In genomic region chr6:9124321-9124914, GRCm38 (mm10) we compare ENCODE assay signal across 21 mouse cellular contexts.
DNase-seq lines count a peak whose midpoint lies in the region; ATAC-seq lines count a peak whose summit lies in the region.
"Had no signal": no experiment of that assay in that cellular context is flagged by ENCODE, and none has a peak within 500 bp of the region (broad histone marks: within the 10 kb centered on the region; RNA-seq: fewer than 3 reads in every experiment).

No protein-coding gene starts in this region.

- H3K4me1 ChIP-seq in midbrain, embryonic 12.5 days, result no peaks in the 10 kb centered on the region
- H3K4me1 ChIP-seq in midbrain, embryonic 10.5 days, result 0 out of 2 replicates have a peak, but pooled peaks cover 4% of the 10 kb centered on the region
- H3K4me1 ChIP-seq: embryonic facial prominence, embryonic 13.5 days; hindbrain, embryonic 10.5 days; intestine, embryonic 15.5 days; liver, embryonic 12.5 days had no signal

- peak; percentile 49; the same call in 1 of the 2 replicates for ATAC-seq in midbrain, embryonic 12.5 days (ENCODE audit: low FRiP score, low read depth)
- ATAC-seq: activated CD4-positive, CD25-positive, alpha-beta regulatory T cell, adult 4 months; intestine, embryonic 15.5 days; liver, embryonic 12.5 days had no signal

- H3K4me2 ChIP-seq in midbrain, embryonic 12.5 days (replicated peaks), result no peak overlapping the region
- H3K4me2 ChIP-seq: embryonic facial prominence, embryonic 13.5 days; intestine, embryonic 15.5 days; liver, embryonic 12.5 days; lung, embryonic 14.5 days had no signal

- H3K27me3 ChIP-seq in midbrain, embryonic 12.5 days, result no peaks in the 10 kb centered on the region
- no peaks in the 10 kb centered on the region for H3K27me3 ChIP-seq in midbrain, embryonic 10.5 days (ENCODE audit: low read depth, poor library complexity, severe bottlenecking)
- H3K27me3 ChIP-seq: embryonic facial prominence, embryonic 13.5 days; intestine, embryonic 15.5 days; liver, embryonic 12.5 days had no signal

- no peak overlapping the region for H3K9ac ChIP-seq in midbrain, embryonic 12.5 days (replicated peaks)
- H3K9ac ChIP-seq: embryonic facial prominence, embryonic 13.5 days; intestine, embryonic 15.5 days; liver, embryonic 12.5 days; lung, embryonic 14.5 days had no signal

- no peaks in the 10 kb centered on the region for H3K36me3 ChIP-seq in midbrain, embryonic 12.5 days
- H3K36me3 ChIP-seq in midbrain, embryonic 10.5 days, result no peaks in the 10 kb centered on the region
- H3K36me3 ChIP-seq: embryonic facial prominence, embryonic 13.5 days; G1E; hindbrain, embryonic 10.5 days; intestine, embryonic 15.5 days; liver, embryonic 12.5 days had no signal

- peak; percentile 1 for DNase-seq in embryo, embryonic 10.5 days (ENCODE audit: low spot score)
- no peak for DNase-seq in embryo, embryonic 11 days
- no peak for DNase-seq in midbrain, embryonic 10.5 days (ENCODE audit: low spot score)
- peak; percentile 63 for DNase-seq in forelimb bud, embryonic 11.5 days (ENCODE audit: low read depth, low spot score)
- no peak for DNase-seq in urinary bladder, postnatal 10 days (ENCODE audit: low spot score)
- DNase-seq in adrenal gland, adult 2 months, result no peak
- DNase-seq: adrenal gland, postnatal 14 days; cerebellum, adult 11 months; gastrocnemius, postnatal 36 days; kidney, adult 9 months; kidney, postnatal 25 days; lung, embryonic 14.5 days; lung, postnatal 4 days; thymus, postnatal 14 days had no signal

- no peak overlapping the region for H3K4me3 ChIP-seq in midbrain, embryonic 12.5 days
- no peak overlapping the region for H3K4me3 ChIP-seq in midbrain, embryonic 10.5 days
- H3K4me3 ChIP-seq: embryonic facial prominence, embryonic 13.5 days; hindbrain, embryonic 10.5 days; intestine, embryonic 15.5 days; liver, embryonic 12.5 days had no signal

- no peak overlapping the region for H3K27ac ChIP-seq in midbrain, embryonic 12.5 days (replicated peaks)
- H3K27ac ChIP-seq in midbrain, embryonic 10.5 days (replicated peaks), result no peak overlapping the region
- H3K27ac ChIP-seq: embryonic facial prominence, embryonic 13.5 days; hindbrain, embryonic 10.5 days; intestine, embryonic 15.5 days; liver, embryonic 12.5 days had no signal

- H3K9me3 ChIP-seq in midbrain, embryonic 12.5 days, result no peaks in the 10 kb centered on the region
- no peaks in the 10 kb centered on the region for H3K9me3 ChIP-seq in midbrain, embryonic 10.5 days (replicated peaks)
- H3K9me3 ChIP-seq: embryonic facial prominence, embryonic 13.5 days; G1E; hindbrain, embryonic 10.5 days; intestine, embryonic 15.5 days; liver, embryonic 12.5 days had no signal

- 79% methylated on average over 12 of the region's 12 CpGs for WGBS in midbrain, embryonic 12.5 days
- 85% methylated on average over 12 of the region's 12 CpGs for WGBS in midbrain, embryonic 10.5 days

Comparison
In these comparisons a context has a peak if more than half of its experiments do, and no peak if none do; other contexts are left out.
1. DNase-seq: peak in embryo, embryonic 10.5 days (single experiment) and forelimb bud, embryonic 11.5 days (single experiment); none in embryo, embryonic 11 days (single experiment), midbrain, embryonic 10.5 days (single experiment), urinary bladder, postnatal 10 days (single experiment) and adrenal gland, adult 2 months (single experiment).